Mouse (Mus musculus) limb, embryonic 11.5 days (tissue): ENCODE results near the gene Olfr825. TPM values are rescaled to one million over a fixed set of nuclear protein-coding genes. Genes with fewer than 3 reads are reported as not detected.
"Not testable (repeated sequence)": the region's sequence is repeated elsewhere in the genome, so short reads cannot be mapped to it uniquely, and the experiment has no call there.

ENCODE experiments used
- ATAC-seq: fragments of 200-750 bp; cut with Nextera tagmentation; 2 replicates; pipeline ENCODE4 v1.8.0; 2017; ENCODE audit warnings: low read depth; ENCODE audit not compliant: insufficient number of reproducible peaks, low FRiP score, low TSS enrichment
- DNase-seq: peaks from one replicate; pipeline ENCODE4 v3.0.0-alpha.2; 2015; ENCODE audit warnings: low spot score
- H3K27ac ChIP-seq: fragments of 300-500 bp; sonication (generic); replicated peaks from 2 replicates; pipeline ENCODE4 v1.5.1; 2014; ENCODE audit warnings: low read depth, mild to moderate bottlenecking, low read length
- H3K27me3 ChIP-seq: fragments of 300-500 bp; sonication (generic); 2 replicates; pipeline ENCODE4 v1.6.1; 2014; ENCODE audit warnings: mild to moderate bottlenecking, low read length, mixed read lengths; ENCODE audit not compliant: control insufficient read depth, insufficient read depth
- H3K36me3 ChIP-seq: fragments of 300-500 bp; sonication (generic); 2 replicates; pipeline ENCODE4 v1.6.1; 2014; ENCODE audit warnings: mild to moderate bottlenecking, low read length, moderate library complexity, mixed read lengths; ENCODE audit not compliant: control insufficient read depth, insufficient read depth
- H3K4me1 ChIP-seq: fragments of 300-500 bp; sonication (generic); 2 replicates; pipeline ENCODE4 v1.6.1; 2014; ENCODE audit warnings: low read length, mixed read lengths; ENCODE audit not compliant: control insufficient read depth, insufficient read depth
- H3K4me2 ChIP-seq: fragments of 300-500 bp; sonication (generic); 2 replicates; pipeline ENCODE4 v1.6.1; 2014; ENCODE audit warnings: low read depth, mild to moderate bottlenecking, moderate library complexity; ENCODE audit not compliant: severe bottlenecking
- H3K4me3 ChIP-seq: fragments of 300-500 bp; sonication (generic); 2 replicates; pipeline ENCODE4 v1.5.1; 2014; ENCODE audit warnings: low read depth, low read length
- H3K9ac ChIP-seq: fragments of 300-500 bp; sonication (generic); 2 replicates; pipeline ENCODE4 v1.6.1; 2014; ENCODE audit warnings: mild to moderate bottlenecking, low read length
- H3K9me3 ChIP-seq: fragments of 300-500 bp; sonication (generic); 2 replicates; pipeline ENCODE4 v1.6.1; 2016; ENCODE audit warnings: low read length; ENCODE audit not compliant: control insufficient read depth
- WGBS: fragments of 180-500 bp; shearing (Covaris S2); extraction: QIAGEN DNeasy Blood & Tissue Kit; methylation state at CpG from one replicate; pipeline ENCODE4 v1.1.7; 2014; 5-methylcytosine and 5-hydroxymethylcytosine counted together
- polyA plus RNA-seq: library from polyadenylated mRNA; unstranded; fragments of >200 nt; fragmentation: Nextera tagmentation; extraction: Ambion mirVana; gene quantifications from 2 replicates; pipeline ENCODE4 v1.2.1, GENCODE M21; 2014

Gene Olfr825
- not detected in 2 replicates for polyA plus RNA-seq

DNA sequence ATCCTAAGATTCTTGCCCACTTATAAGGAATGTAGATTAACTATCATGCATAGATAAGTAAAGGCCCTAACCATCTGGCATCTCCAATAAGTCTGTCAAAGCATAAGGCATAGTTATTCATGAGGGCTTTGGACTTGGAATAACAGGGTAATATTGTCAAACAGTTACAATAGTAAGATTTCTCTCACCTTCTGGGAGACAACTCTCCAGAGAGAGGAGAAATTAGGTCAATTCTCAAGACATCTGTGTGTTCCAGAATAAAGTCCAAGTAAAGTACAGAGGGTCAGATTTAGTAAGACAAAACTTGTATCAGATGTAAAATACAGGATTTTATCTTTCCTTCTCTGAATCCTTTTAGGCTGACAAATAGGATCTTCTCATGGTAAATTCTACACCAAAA is at the start of gene Olfr825:
TSS of gene Olfr825 (minus strand) at position 101 of the 400 bp plus-strand sequence.
- Histone ChIP-seq H3K4me1 (no peaks in the 10 kb centered on the region), H3K4me2 (no peak within 1 kb of the TSS), H3K4me3 (no peak within 1 kb of the TSS), H3K27me3 (no peaks in the 10 kb centered on the region), H3K36me3 (no peaks in the 10 kb centered on the region), H3K27ac (no peak within 1 kb of the TSS), H3K9ac (no peak within 1 kb of the TSS), H3K9me3 (no peaks in the 10 kb centered on the region)
- no peak for ATAC-seq
- DNase-seq: no peak

DNA sequence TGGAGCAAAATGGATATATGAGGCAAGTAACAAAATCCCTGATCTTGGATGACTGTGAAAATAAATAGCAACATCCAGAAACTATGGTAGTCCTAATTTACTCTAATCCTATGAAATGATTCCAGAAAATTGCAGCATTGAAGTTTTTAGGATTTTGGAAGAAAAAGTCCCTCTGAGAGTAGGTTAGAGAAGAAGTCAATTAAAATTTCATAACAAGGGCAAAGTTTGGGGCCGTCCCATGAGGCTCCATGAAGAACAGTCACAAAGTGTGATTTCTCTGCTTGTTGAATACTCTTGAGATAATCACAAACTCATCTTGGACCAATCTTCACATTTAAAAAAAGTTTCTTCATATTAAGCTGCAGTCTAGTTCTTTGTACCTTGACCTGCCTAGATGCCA is 47.7 kb upstream of the Olfr825 start, which contains the start of gene Olfr827:
TSS of gene Olfr827 (minus strand) at position 101 of the 400 bp plus-strand sequence.
- Histone ChIP-seq H3K4me2 (no peak within 1 kb of the TSS), H3K27ac (no peak within 1 kb of the TSS), H3K4me1 (no peaks in the 10 kb centered on the region), H3K9me3 (no peaks in the 10 kb centered on the region), H3K4me3 (no peak within 1 kb of the TSS), H3K9ac (no peak within 1 kb of the TSS), H3K27me3 (no peaks in the 10 kb centered on the region), H3K36me3 (no peaks in the 10 kb centered on the region)
- 97% methylated on average over 1 of the region's 1 CpGs for WGBS
- DNase-seq (no peak), ATAC-seq (no peak)

DNA sequence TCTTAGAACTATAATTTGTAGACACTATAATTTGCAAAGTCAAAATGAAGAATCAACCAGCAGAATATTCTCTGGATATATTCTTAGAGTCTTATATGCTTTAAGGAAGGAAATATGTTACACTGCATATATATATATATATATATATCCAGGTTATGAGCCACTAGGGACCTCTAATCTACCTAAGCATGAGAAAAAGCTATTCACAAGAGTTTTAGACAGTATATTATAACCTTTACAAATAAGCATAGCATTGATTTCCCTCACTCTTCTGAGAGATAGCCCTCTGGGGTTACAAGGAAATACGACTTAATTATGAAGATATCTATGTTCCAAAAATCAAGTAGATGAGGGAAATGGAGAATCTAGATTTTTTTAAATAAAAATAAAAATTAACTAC is 17.5 kb upstream of the Olfr825 start, which contains the start of gene Olfr826:
TSS of gene Olfr826 (minus strand) at position 101 of the 400 bp plus-strand sequence.
- H3K4me3 ChIP-seq: no peak within 1 kb of the TSS
- no peaks in the 10 kb centered on the region for H3K36me3 ChIP-seq
- 73% methylated on average over 1 of the region's 1 CpGs for WGBS

DNA sequence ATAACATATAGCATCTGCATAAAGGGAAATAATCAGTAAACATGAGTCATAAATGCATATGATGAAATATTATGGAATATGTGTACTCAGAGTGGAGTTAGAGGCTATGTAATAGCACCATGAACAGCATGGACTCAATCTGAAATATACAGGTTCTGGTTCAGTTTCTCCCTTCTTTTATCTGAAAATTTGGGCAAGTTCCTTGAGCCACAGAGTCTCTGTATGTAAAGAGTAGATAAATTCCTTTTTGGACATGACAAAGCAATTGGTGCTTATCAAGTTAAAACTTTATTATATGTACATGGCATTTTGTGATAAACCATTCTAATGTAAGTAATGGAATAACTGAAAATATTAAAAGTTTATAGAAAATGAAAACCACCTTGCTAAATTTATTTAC is 1.4 kb downstream of the Olfr825 start:
- Histone ChIP-seq H3K27me3 (no peaks in the 10 kb centered on the region), H3K4me2 (no peak overlapping the region), H3K9me3 (no peaks in the 10 kb centered on the region), H3K9ac (no peak overlapping the region), H3K4me3 (no peak overlapping the region), H3K36me3 (no peaks in the 10 kb centered on the region), H3K4me1 (no peaks in the 10 kb centered on the region), H3K27ac (no peak overlapping the region)
- DNase-seq: no peak
- ATAC-seq: no peak

More for the DNA sequence above, 17.5 kb upstream of the Olfr825 start, which contains the start of gene Olfr826:
- H3K4me1 ChIP-seq: no peaks in the 10 kb centered on the region
- H3K27ac ChIP-seq: no peak within 1 kb of the TSS
- H3K27me3 ChIP-seq: no peaks in the 10 kb centered on the region
- no peak within 1 kb of the TSS for H3K4me2 ChIP-seq
- H3K9ac ChIP-seq: no peak within 1 kb of the TSS
- no peaks in the 10 kb centered on the region for H3K9me3 ChIP-seq
- no peak for ATAC-seq
- DNase-seq: no peak

DNA sequence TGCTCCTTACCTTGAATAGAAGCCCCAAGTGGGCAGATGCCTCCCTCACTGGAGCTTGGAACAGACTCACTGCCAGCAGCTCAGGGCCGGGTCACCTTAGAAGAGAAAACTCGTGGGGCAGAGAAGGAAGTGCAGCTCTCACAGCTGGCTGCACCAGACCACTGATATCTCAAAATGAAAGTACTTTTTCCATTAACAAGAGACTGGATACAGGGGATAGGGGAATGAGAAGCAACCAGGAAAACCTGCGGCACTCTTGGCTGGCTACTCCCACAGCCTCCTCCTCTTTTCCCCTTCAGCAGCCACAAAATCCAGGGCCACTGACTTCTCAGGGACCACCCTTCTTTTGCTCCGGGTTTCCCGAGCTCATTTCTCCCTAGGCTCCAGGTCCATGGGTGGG is 22.4 kb downstream of the Olfr825 start:
- WGBS: 84% methylated on average over 5 of the region's 5 CpGs
- no peaks in the 10 kb centered on the region for H3K9me3 ChIP-seq
- no peak for ATAC-seq
- H3K27me3 ChIP-seq: no peaks in the 10 kb centered on the region
- H3K27ac ChIP-seq: no peak overlapping the region
- no peak overlapping the region for H3K4me2 ChIP-seq
- no peak overlapping the region for H3K4me3 ChIP-seq
- H3K9ac ChIP-seq: no peak overlapping the region
- no peak for DNase-seq
- H3K4me1 ChIP-seq: no peaks in the 10 kb centered on the region
- H3K36me3 ChIP-seq: no peaks in the 10 kb centered on the region

DNA sequence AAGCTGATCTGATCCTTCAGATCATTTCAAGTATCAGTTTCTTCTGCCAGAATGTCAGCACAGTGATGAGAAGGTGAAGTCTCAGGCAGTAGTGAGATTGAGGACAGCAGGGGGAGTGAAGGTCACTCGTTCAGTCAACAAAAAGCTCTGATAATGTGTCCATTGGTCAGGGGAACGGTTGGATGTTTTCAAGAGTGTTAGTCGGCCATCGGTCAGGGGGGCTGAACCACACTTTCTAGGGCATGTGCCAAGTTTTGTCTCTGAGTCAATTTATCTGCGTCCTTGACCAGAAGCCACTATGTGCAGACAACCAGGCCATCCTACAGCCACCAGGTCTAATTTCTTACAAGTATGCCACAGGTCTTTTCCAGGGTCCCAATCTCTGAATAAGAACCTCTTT is 24.1 kb downstream of the Olfr825 start:
- H3K9me3 ChIP-seq, H3K9ac ChIP-seq, H3K4me3 ChIP-seq, H3K36me3 ChIP-seq, H3K27me3 ChIP-seq, H3K4me1 ChIP-seq, ATAC-seq, DNase-seq, H3K4me2 ChIP-seq, H3K27ac ChIP-seq: not testable (repeated sequence)
- 90% methylated on average over 5 of the region's 5 CpGs for whole genome bisulfite sequencing

DNA sequence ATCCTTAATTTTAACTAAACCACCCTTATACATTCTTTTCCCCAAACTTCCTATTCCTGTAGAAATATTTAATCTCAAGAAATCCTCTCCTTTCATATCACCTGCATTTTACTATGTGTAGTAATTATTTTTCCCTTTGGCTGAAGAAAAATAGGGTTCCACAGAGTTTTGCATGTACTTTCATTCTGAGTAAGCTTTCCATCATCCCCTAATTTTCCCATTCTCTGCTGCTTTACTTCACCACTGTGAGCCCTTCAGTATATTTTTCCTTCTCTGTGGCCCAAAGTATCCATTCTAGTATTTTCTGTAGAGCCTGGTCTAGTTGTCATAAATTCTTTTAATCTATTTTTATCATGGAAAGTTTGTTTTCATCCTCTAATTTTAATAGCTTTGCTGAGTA is 31.8 kb downstream of the Olfr825 start:
- Histone ChIP-seq H3K27ac (no peak overlapping the region), H3K27me3 (no peaks in the 10 kb centered on the region), H3K4me3 (no peak overlapping the region), H3K9me3 (no peaks in the 10 kb centered on the region), H3K4me2 (no peak overlapping the region), H3K9ac (no peak overlapping the region), H3K4me1 (no peaks in the 10 kb centered on the region), H3K36me3 (no peaks in the 10 kb centered on the region)
- ATAC-seq (no peak), DNase-seq (no peak)

DNA sequence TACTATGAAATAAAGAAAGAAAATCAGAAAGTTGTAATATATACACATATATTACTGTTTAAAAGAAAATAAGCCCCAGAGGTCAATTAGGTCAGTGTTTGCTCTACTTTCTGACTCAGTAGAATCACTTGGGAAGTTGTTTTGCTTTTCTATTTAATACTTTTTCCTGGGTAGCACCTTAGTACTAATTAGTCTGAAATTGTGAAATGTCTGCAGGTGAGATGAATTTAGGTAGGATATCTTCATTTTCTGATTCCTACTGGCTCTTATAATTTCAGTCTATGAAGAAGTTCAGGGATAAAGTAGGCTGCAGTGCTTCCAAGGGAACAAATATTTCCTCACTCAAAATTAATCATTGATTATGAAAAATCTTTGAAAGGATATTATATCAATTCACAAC is 36.7 kb downstream of the Olfr825 start, which contains the start of gene Olfr824:
TSS of gene Olfr824 (minus strand) at position 101 of the 400 bp plus-strand sequence.
- not testable (repeated sequence) for H3K4me1 ChIP-seq

DNA sequence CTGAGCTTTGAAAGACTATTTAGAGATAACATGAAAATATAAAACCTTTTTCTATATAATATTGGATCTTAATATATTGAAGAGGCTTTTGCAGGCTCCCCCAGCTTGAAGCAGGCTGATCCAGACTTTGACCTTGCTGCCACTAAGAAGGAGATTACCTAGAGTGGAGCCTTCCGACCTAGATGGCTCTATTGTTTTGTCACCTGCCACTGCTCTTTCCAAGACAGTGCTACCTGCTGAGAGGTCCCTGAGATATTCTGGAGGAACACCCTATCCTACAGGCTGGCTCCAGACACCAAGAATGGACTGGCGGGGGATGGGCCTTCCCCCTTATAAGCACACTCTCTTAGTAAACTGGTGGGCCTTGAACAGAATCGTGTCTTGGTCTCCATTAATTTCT is 50.5 kb downstream of the Olfr825 start:
- not testable (repeated sequence) for H3K9me3 ChIP-seq, DNase-seq, H3K9ac ChIP-seq, H3K4me2 ChIP-seq, H3K27me3 ChIP-seq, H3K27ac ChIP-seq, H3K36me3 ChIP-seq, ATAC-seq, H3K4me1 ChIP-seq, H3K4me3 ChIP-seq
- 69% methylated on average over 3 of the region's 3 CpGs for WGBS

More for the DNA sequence above, 36.7 kb downstream of the Olfr825 start, which contains the start of gene Olfr824:
- not testable (repeated sequence) for H3K9ac ChIP-seq, H3K9me3 ChIP-seq, H3K27me3 ChIP-seq, DNase-seq, H3K27ac ChIP-seq, H3K4me3 ChIP-seq, H3K4me2 ChIP-seq, ATAC-seq, H3K36me3 ChIP-seq
